Comparison of ENCODE assay signal across 20 mouse cellular contexts in the genomic region with DNA sequence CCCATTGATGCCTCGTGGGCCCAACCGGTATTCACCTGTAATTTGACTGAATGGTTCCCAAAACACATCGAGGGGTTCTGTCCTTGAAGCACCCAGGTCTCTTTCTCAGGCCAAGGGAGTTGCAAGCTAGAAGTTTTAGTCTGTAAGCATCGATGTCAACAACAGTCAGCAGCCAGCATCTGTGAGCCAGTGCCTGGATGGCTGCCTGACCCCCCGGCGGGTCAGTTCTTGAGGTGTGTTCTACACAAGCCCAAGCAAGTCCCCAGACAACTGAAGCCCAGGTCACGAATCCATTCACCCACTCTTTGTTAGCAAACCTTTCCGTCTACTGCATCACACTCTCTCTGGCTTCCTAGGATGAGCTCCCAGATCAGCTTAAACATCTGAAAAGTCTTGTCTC. TPM values are rescaled to one million over a fixed set of nuclear protein-coding genes. Genes with fewer than 3 reads are reported as not detected.
DNase-seq lines count a peak whose midpoint lies in the region; ATAC-seq lines count a peak whose summit lies in the region.
"Had no signal": no experiment of that assay in that cellular context is flagged by ENCODE, and none has a peak within 500 bp of the region (broad histone marks: within the 10 kb centered on the region; RNA-seq: fewer than 3 reads in every experiment).

No protein-coding gene starts in this region.

- peak; percentile 80 for DNase-seq in heart, adult 11 months
- DNase-seq in heart, postnatal 4 days, result no peak
- DNase-seq in R1 (ENCODE audit: low read depth, low spot score), result peak; percentile 26
- peak; percentile 46 for DNase-seq in fat pad, adult 2 months (ENCODE audit: extremely low read depth, low read depth, low spot score)
- no peak for DNase-seq in B cell, adult 2 months
- DNase-seq: adrenal gland, adult 2 months; adrenal gland, postnatal 10 days; adrenal gland, postnatal 25 days; cerebellum, adult 11 months; cerebellum, adult 18-20 months; cerebellum, adult 8-10 months; cerebellum, adult 9-11 months; cerebellum, postnatal 14 days; cerebellum, postnatal 36 days; embryo, embryonic 11 days; forebrain, postnatal 0 days had no signal

- no peak for ATAC-seq in megakaryocyte, adult 5-6 weeks (ENCODE audit: poor library complexity, severe bottlenecking)
- ATAC-seq: forebrain, embryonic 13.5 days; forebrain, embryonic 15.5 days; forebrain, postnatal 0 days had no signal

RNA-seq across cellular contexts. Expression of gene Fer, which starts 36.7 kb away (rescaled TPM):
- 10 to 100 TPM; 25.1 to 27.2 TPM for total RNA-seq in heart, postnatal 4 days (2021)
- 4.7 and 7.8 TPM in 2 replicates for total RNA-seq in megakaryocyte, adult 5-6 weeks (2015)
- 4.7 and 7.1 TPM in 2 replicates for total RNA-seq in megakaryocyte, adult 5-6 weeks (2017)

RNA-seq across cellular contexts. Expression of gene A930002H24Rik, which starts 37.4 kb away (rescaled TPM):
- total RNA-seq in heart, postnatal 4 days (2021), result 1 to 10 TPM in 1 of 2 experiments, not detected in 1; 1.3 TPM
- not detected in 2 replicates for total RNA-seq in megakaryocyte, adult 5-6 weeks (2015)
- 1.7 TPM in 1 of 2 replicates, not detected in the other for total RNA-seq in megakaryocyte, adult 5-6 weeks (2017)
- total RNA-seq: common myeloid progenitor, adult 5-6 weeks had no signal

Comparison
In these comparisons a context has a peak if more than half of its experiments do, and no peak if none do; other contexts are left out.
1. DNase-seq: peak in heart, adult 11 months (single experiment), R1 (single experiment) and fat pad, adult 2 months (single experiment); none in heart, postnatal 4 days (single experiment) and B cell, adult 2 months (0 of 2).